Mouse (Mus musculus) gastrocnemius, postnatal 14 days (tissue): ENCODE results near the gene Vars. TPM values are rescaled to one million over a fixed set of nuclear protein-coding genes. Genes with fewer than 3 reads are reported as not detected.
"Not testable (repeated sequence)": the region's sequence is repeated elsewhere in the genome, so short reads cannot be mapped to it uniquely, and the experiment has no call there.

ENCODE experiments used
- DNase-seq: peaks from one replicate; pipeline ENCODE4 v3.0.0; 2021; ENCODE audit warnings: mixed read lengths
- intact Hi-C: fragments of 180-260 bp; cut with DNase I; formaldehyde crosslinking; loops from one replicate; pipeline ENCODE4 v1.15.1; 2025; ENCODE audit warnings: low total_unique reads
- total RNA-seq, 2 experiments: library from RNA; stranded (reverse); gene quantifications; 2 replicates each; pipeline ENCODE4 v1.2.3; 2021

The Vars gene
- total RNA-seq, 2 experiments from 2014 or later = 26.8 to 29.2 TPM

DNA sequence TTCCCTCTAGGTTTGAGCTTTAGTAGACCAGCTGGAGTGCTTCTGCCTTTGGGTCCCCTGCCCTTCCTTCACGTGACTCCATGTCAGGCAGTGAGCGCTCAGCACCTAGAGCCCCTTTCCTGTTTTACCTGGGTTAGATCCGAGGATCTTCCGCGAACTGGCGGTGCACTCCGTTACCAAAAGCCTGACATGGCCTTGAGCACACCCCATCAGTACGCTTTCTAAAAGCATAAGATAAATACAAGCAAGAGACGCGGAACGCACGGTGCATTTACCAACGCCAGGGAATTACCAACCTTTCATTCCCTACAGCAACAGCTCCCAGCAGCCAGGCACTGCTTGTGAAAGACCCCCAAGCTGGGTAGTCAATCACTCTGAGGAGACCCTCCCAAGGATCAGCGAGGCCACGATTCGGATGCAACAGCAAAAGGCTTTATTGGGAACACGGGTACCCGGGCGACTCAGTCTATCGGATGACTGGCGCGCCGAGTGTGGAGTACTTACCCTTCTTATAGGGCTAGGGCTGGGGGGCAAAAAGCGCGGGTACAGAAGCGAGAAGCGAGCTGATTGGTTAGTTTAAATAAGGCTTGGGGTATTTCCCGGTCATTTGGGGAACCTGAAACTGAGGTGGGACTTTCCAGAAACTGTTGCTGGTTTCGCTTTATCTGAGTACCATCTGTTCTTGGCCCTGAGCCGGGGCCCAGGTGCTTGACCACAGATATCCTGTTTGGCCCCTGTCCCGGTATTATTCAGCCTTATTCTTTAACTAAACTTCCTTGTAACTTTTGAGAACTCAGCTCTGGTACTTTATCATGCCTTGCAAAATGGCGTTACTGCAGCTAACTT lies 693 bp upstream of the Vars start:
- DNase-seq, intact Hi-C loops: not testable (repeated sequence)

DNA sequence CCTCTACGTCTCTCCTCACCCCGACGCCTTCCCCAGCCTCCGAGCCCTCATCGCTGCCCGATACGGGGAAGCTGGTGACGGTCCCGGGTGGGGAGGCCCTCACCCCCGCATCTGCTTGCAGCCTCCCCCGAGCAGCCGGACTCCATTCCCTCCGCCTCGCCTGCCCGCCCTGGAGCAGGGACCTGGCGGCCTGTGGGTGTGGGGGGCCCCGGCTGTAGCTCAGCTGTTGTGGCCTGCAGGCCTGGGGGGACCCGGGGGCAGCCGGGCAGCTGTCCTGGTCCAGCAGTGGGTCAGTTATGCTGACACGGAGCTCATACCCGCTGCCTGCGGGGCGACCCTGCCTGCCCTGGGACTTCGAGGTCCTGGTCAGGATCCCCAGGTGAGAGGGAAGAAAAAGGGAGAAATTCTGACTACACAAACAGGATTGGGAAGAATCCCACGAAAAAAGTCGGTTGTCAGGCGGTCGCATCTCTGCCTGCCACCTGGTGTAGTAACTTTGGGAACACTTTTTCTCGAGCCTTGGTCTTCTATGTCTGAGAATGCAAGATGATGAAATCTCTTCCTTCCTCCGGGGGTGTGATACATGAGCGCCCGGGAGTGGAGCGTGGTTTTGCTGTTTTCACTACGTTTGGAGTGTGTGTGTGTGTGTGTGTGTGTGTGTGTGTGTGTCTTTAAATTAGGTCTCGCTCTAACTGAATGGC lies 815 bp downstream of the Vars start:
- DNase-seq = peak; percentile 47
- intact Hi-C loops = no loop called here

DNA sequence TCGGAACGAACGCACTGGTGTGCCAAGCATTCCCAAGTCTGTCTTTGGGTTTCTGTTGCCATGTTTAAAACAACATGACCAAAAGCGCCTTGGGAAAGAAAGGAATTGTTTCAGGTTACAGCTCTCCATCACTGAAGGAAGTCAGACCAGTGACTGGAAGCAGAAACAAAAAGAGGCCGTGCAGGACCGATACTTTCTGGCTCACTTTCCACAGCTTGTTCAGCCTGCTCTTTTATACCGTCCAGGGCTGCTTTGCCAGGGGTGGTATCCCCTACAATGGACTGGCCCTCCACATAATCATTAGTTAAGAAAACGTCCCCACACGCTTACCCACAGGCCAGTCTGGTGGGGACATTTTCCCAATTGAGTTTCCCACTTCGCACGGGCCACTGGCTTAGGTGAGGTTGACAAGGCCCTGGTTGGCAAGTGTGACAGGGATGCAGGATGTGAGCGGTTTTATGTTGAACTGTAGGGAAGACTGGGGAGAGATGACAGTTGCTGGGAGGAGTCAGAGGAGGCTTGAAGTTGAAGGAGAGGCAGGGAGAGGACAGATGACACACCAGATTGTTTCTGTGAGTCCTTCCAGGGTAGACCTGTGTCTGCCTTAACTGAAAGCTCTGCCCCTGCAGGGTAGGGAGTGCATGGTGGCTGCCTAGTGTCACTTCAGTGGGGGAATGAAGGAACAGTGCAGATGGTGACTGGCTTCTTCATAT lies 1.5 kb downstream of the Vars start:
- DNase-seq = no peak
- intact Hi-C loops = no loop called here

DNA sequence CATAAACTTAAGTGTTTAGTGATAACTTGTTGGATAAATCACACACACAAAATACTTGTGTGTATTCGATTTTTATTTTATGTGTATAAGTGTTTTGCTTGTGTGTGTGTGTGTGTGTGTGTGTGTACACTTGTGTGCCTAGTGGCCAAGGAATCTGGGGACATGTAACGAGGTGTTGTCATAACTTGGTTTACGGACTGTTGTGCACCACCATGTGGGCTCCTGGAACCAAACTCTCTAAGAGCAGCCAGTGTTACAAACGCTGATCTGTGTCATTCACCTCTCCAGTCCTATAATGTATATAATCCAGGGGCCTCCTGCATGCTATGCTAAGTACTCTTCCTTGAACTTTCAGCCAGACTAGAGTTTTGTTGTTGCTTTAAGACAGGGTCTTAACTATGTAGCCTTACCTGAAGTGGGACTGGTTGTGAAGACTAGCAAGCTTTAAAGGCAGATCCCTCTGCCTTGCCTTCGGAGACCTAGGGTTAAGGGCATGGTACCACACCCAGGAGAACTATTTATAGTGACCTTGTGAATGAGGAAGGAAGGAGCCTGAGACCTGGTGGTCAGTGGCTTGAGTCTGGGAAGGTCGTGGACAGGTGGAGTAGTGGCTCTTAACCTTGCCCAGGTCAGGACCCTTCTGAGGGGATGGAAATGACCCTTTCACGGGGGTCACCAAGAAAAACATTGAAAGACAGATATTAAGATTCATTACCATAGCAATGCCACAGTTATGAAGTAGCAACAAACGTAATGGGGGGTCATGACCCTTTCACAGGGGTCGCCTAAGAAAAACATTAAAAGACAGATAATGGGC lies 2.4 kb downstream of the Vars start:
- DNase-seq = no peak
- intact Hi-C loops = no loop called here

DNA sequence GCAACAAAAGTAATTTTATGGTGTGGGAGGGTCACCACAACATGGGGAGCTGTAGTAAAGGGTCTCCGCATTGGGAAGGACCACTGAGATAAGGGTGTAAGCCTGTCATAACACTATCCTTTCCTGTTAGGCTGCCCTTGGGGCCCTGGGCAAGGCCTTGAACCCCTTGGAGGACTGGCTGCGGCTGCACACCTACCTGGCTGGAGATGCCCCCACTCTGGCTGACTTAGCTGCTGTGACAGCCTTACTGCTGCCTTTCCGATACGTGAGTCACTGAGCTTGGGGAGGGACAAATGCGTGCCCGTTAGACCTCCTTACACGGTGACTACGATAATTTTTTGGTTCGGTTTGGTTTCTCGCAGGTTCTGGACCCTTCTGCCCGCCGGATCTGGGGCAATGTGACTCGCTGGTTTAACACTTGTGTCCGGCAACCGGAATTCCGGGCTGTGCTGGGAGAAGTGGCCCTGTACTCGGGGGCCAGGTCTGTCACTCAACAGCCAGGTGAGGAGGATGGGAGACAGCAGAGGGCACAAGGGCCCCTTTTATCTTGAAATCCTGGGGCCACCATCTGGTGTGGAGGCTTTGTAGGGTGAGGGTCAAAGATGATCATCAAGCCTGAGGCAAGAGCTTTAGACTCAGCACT lies 3.4 kb downstream of the Vars start:
- no peak for DNase-seq
- intact Hi-C loops = no loop called here

DNA sequence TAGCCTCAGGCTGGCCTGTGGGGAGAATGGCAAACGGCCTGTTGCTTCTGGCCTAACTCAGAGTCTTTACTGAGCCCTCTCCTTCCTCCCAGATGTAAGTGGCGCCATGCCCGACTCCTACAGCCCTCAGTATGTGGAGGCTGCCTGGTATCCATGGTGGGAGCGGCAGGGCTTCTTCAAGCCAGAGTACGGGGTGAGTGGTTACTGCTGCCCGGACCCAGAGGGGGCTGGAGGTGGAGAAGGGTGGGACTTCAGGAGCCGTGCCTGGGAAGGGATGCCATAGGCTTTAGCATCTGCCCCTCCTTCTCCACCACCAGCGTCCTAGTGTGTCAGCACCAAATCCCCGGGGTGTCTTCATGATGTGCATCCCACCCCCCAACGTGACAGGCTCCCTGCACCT lies 4.4 kb downstream of the Vars start:
- DNase-seq = no peak
- intact Hi-C loops = no loop called here

DNA sequence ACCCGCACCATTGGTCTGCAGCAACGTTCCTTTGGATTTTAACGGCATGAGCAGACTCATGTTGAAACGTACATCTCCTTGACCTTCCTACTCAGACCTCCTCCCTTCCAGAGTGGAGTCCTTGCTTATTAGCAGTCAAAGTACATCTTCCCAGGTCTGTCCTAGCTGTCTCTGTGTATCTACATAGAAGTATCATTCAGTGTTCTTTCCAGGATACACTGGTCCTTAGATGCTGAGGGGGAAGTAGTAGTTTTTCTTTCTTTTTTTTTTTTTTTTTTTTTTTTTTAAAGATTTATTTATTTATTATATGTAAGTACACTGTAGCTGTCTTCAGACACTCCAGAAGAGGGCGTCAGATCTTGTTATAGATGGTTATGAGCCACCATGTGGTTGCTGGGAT lies 5.1 kb downstream of the Vars start:
- intact Hi-C loops, DNase-seq: not testable (repeated sequence)

DNA sequence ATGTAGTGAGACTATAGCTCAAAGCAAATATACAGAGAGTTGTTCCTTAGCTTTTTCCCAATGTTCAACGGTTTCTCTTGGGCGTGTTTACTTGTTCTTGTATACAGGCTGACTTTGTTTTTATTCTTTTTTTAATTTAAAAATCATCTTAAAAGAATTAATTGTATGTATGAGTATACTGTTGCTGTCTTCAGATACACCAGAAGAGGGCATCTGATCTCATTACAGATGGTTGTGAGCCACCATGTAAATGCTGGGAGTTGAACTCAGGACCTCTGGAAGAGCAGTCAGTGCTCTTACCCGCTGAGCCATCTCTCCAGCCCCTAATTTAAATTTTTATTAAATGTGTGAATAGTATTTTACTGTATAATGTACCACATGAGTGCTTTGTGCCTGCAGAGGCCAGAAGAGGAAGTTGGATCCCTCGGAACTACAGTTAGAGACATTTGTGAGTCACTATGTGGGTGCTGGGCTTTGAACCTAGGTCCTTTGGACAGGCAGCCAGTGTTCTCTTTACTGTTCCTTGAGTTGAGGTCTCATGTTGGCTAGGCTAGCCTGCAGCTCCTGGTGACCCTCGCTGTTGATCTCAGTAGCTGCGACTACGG lies 6.7 kb downstream of the Vars start:
- intact Hi-C loops = no loop called here
- DNase-seq = no peak

DNA sequence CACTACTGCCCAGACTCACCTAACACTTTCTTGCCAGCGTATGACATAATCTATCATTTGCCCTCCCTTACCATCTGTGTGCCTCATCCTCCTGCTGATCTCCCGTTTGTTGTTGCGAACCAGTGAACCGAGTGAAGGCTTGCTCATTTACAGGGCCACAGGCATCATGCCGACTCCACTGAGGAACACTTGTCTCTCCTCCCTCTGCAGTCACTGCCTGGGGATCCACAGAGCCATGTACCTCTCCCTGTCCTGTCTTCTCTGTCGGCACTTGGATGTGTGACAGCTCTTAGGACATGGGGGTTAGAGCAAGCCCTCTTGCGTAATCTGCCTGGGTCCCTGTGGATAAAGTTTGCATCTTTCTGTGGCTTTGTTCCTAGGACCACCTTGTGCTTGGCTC lies 8.8 kb downstream of the Vars start:
- no peak for DNase-seq
- intact Hi-C loops = no loop called here

DNA sequence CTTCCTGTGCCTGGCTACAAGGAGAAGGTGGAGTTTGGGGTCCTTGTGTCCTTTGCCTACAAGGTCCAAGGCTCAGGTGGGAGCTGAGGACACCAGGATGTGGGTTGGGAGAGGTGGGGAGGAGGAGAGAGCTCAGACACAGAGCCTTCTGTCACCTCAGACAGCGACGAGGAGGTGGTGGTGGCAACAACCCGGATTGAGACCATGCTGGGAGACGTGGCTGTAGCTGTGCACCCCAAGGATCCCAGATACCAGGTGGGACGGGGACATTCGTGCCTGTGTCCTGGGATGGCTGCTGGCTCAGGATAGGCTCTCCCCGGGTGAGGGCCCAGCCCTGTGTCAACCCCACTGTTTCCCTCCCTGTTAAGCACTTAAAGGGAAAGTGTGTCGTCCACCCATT lies 10.7 kb downstream of the Vars start:
- no peak for DNase-seq
- intact Hi-C loops = no loop called here

DNA sequence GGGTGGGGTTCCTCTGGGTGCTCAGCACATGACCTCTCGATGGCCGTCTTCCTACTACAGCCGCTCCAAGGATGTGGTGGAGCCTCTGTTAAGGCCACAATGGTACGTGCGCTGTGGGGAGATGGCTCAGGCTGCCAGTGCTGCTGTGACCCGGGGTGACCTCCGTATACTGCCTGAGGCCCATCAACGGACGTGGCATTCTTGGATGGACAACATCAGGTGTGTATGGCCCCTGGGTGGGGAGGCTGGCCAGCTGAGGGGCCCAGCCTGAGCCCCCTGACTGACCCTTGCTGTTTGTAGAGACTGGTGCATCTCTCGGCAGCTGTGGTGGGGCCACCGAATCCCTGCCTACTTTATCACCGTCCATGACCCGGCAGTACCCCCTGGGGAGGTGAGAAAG lies 11.6 kb downstream of the Vars start:
- no peak for DNase-seq
- intact Hi-C loops = no loop called here

DNA sequence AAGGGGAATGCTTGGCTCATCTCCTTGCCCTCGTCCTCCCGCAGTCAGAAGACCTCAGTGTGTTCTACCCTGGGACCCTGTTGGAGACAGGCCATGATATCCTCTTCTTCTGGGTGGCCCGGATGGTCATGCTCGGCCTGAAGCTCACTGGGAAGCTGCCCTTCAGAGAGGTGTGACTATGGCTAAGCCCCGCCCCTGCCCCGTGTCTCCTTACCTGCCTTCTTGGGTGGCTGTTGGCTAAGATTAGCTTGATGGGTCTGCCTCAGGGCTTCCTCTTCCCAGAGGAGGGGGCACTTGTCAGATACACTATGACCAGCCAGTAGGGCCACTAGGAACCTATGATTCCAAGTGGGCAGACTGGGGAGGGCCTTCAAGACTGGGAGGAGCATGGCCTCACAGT lies 12.4 kb downstream of the Vars start:
- intact Hi-C loops = no loop called here
- no peak for DNase-seq

DNA sequence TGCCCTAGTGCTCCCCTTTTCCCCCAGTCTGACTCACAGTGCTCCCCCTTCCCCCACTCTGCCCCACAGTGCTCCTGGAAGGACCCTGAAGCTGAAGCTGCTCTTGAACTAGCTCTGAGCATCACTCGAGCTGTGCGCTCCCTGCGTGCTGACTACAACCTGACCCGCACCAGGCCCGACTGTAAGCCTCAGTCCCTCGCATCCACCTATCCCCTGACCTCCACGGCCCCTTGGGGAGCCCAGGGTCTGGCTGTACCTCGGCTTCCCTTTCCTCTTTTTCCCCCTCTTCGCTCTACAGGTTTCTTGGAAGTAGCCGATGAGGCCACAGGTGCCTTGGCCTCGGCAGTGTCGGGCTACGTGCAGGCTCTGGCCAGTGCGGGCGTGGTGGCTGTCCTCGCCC lies 14.5 kb downstream of the Vars start:
- intact Hi-C loops = loop anchor here (5.0 kb wide), 1 partner anchor 87 kb away; no protein-coding TSS in a partner anchor
- no peak for DNase-seq

DNA sequence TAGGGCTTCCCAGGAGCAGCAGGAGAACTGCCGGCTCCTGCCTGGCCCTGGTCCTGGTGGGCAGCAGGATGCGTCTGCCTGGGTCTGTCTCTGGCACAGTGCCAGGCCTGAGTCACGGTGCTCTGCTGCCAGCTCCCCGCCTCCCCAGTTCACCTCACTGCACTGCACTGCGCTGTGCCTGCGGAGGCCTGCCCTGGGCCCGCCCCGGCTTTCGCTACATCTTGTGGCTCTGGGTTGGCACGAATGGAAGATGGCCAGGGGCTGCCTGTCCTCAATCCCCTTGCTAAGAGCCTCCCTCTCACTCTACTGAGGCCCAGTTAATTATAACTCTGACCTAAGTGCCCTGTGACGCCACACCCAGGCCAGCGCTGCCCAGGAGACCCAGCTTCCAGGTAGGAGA lies 15.6 kb downstream of the Vars start, which contains the start of gene Vwa7:
TSS of gene Vwa7 (plus strand) at position 204 of the 400 bp plus-strand sequence.
- peak; percentile 40 for DNase-seq
- intact Hi-C loops = loop anchor here (5.0 kb wide), 1 partner anchor 86 kb away; no protein-coding TSS in a partner anchor

DNA sequence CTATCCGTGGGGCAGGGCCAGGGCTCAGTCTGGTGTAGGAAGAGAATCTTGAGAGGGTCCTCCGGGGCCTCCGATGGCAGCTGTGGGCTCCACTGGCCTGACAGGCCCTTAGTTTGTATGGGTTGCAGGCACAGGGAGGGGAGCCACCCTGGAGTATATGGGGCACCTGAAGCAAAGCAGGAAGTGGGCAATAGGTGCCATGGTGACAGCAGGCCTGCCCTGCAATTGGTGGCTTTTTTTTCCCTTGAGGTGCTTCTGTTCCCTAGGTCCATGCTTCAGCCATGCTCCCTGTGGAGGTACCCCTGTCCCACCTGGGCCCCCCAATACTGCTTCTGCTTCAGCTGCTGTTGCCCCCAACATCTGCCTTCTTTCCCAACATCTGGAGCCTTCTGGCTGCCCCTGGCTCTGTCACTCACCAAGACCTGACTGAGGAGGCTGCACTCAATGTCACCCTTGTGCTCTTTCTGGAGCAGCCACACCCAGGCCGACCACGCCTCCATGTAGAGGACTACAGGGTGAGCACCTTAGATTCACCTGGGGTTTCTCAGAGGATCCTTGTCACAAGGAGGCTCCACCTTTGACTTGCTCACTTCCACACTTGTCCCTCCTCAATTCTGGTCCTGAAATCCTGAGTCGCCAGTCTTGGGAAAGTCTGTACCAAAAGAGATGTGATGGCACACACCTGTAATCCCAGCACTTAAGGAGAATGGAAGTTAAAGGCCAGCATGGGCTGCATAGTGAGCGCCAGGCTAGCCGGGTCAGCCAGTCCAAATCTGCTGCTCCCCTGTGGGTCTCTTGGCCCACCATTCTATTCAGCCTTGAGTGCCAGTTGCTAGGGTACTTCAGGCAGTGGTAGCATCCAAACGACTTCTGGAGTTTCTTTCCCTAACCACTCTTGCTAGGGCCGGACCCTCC lies 16.3 kb downstream of the Vars start:
- DNase-seq = no peak
- intact Hi-C loops = loop anchor here (5.0 kb wide), 1 partner anchor 85 kb away; no protein-coding TSS in a partner anchor

DNA sequence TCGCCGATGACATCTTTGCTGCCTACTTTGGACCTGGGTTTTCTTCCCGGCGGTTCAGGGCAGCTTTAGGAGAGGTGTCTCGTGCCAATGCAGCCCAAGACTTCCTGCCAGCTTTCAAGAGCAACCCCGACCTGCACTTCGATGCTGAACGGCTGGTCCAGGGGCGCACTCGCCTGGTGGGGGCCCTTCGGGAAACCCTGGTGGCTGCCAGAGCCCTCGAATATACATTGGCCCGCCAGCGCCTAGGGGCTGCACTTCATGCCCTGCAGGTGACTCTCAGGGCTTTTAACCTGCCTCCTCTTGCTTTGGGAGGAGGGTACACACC lies 16.9 kb downstream of the Vars start:
- no peak for DNase-seq
- intact Hi-C loops = loop anchor here (5.0 kb wide), 1 partner anchor 85 kb away; no protein-coding TSS in a partner anchor

DNA sequence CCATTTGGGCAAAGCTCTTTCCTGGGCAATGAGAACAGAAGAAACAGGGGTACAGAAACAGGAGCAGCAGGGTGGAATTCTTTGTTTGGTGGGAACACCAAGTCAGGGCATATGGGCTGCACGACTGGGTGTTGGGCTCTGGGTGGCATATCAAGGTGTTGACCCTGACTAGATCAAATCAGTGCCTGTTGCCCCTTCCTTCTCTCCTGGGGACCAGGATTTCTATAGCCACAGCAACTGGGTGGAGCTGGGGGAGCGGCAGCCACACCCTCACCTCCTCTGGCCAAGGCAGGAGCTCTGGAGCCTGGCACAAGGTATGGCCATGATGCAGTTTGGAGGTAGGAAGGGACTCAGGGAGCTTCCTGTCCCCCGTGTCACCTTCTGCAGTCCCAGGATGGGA lies 17.4 kb downstream of the Vars start:
- intact Hi-C loops = loop anchor here (5.0 kb wide), 1 partner anchor 84 kb away; no protein-coding TSS in a partner anchor
- no peak for DNase-seq
